Mouse (Mus musculus) erythroblast, embryonic 14.5 days (primary cell): Measurements from ENCODE around the gene Atp7b.

Experiments used
- GATA1 ChIP-seq: IDR thresholded peaks from 2 replicates; pipeline ENCODE4 v1.6.1; 2012; ENCODE audit warnings: low read length, inconsistent platforms, mixed read lengths
- TAL1 ChIP-seq: IDR thresholded peaks from 3 replicates; pipeline ENCODE4 v1.6.1; 2012; ENCODE audit warnings: low read length, inconsistent platforms, mixed read lengths

DNA sequence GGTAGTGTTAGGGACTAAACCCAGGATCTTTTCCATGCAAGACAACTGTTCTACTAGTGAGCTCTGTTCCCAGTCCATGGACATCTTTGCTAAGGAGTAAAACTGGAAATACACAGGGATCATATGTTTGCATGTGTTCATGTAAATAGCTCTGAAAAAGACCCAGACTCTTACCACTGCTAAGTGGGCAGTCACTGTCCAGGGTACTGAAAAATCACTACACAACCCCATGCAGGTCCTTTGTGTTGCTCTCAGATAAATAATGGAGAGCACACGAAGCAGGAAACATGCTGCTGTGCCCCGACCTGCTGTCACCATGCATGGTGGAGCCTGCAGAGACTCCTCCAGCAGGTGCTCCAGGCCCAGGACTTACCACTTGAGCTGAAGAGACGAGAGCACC is 64.9 kb downstream of the Atp7b start:
- TF ChIP-seq GATA1 (no peak), TAL1 (no peak)
